Mouse (Mus musculus) heart, adult 2 months (tissue): ENCODE data around the gene Sesn3.
"Not testable (repeated sequence)": the region's sequence is repeated elsewhere in the genome, so short reads cannot be mapped to it uniquely, and the experiment has no call there.

Experiments used
- CTCF ChIP-seq: fragments of 200-600 bp; IDR thresholded peaks from 2 replicates; pipeline ENCODE4 v1.8.1; 2022; ENCODE audit warnings: antibody characterized with exemption, mild to moderate bottlenecking, moderate library complexity
- EP300 ChIP-seq: fragments of 200-500 bp; IDR thresholded peaks from 2 replicates; pipeline ENCODE4 v1.6.1; 2011; ENCODE audit warnings: low read depth, low read length, control low read depth; ENCODE audit not compliant: insufficient read depth

- TF ChIP-seq CTCF, EP300: not testable (repeated sequence)
Measured at GRCm38 (mm10) chr9:14345866-14346265, 71.0 kb downstream of the Sesn3 start.
